Mouse (Mus musculus): ENCODE measurements around the gene Mybphl. TPM values are rescaled to one million over a fixed set of nuclear protein-coding genes. Genes with fewer than 3 reads are reported as not detected.

Mybphl gene
- total RNA-seq, 1 experiment, result not detected

GRCm38 (mm10) chr3:108328441-108328841 lies 36.3 kb upstream of the Mybphl start:
- no peak for DNase-seq (ENCODE audit: low read depth, low spot score)
- Histone ChIP-seq H3K27ac (ENCODE audit: insufficient read depth, low read depth, low read length, poor library complexity, severe bottlenecking) (no peak overlapping the region), H3K36me3 (ENCODE audit: control insufficient read depth, insufficient read depth, low read length, poor library complexity, severe bottlenecking) (peaks cover 7% of the 10 kb centered on the region), H3K9me3 (ENCODE audit: control insufficient read depth, insufficient read depth, low read depth, low read length) (no peaks in the 10 kb centered on the region), H3K9ac (ENCODE audit: insufficient read depth, low read depth, low read length, poor library complexity, severe bottlenecking) (no peak overlapping the region), H3K4me3 (ENCODE audit: insufficient read depth in 1 of 2, low read depth in 1 of 2, low read length in 2 of 2, poor library complexity in 1 of 2, severe bottlenecking in 1 of 2) (no peak overlapping the region), H3K4me1 (ENCODE audit: control insufficient read depth in 2 of 2, insufficient read depth in 2 of 2, low read length in 2 of 2, poor library complexity in 1 of 2) (no peaks in the 10 kb centered on the region)
- TF ChIP-seq ZC3H11A (IDR thresholded peaks at IDR 0.05; ENCODE audit: borderline replicate concordance, low read depth, low read length) (no peak), ZNF384 (IDR thresholded peaks at IDR 0.05; ENCODE audit: low read depth, low read length) (no peak), MAFK (IDR thresholded peaks at IDR 0.05; ENCODE audit: insufficient read depth, low read depth, low read length) (no peak), HCFC1 (IDR thresholded peaks at IDR 0.05; ENCODE audit: borderline replicate concordance, insufficient read depth, low read length) (no peak), CHD2 (IDR thresholded peaks at IDR 0.05; ENCODE audit: low read depth, low read length) (no peak)
- in situ Hi-C loops (cut with MboI; ENCODE audit: low sequenced_read_pairs in 2 of 2, unreplicated experiment in 2 of 2), result no loop called here

- Histone ChIP-seq H3K9me3 (ENCODE audit: control insufficient read depth, insufficient read depth, low read depth, low read length) (no peaks in the 10 kb centered on the region), H3K4me1 (ENCODE audit: control insufficient read depth in 2 of 2, insufficient read depth in 2 of 2, low read length in 2 of 2, poor library complexity in 1 of 2) (no peaks in the 10 kb centered on the region; a peak in 1 of 4 replicates), H3K4me3 (ENCODE audit: insufficient read depth in 1 of 2, low read depth in 1 of 2, low read length in 2 of 2, poor library complexity in 1 of 2, severe bottlenecking in 1 of 2) (no peak overlapping the region), H3K9ac (ENCODE audit: insufficient read depth, low read depth, low read length, poor library complexity, severe bottlenecking) (no peak overlapping the region), H3K36me3 (ENCODE audit: control insufficient read depth, insufficient read depth, low read length, poor library complexity, severe bottlenecking) (peaks cover 8% of the 10 kb centered on the region), H3K27ac (ENCODE audit: insufficient read depth, low read depth, low read length, poor library complexity, severe bottlenecking) (no peak overlapping the region)
- in situ Hi-C loops (cut with MboI; ENCODE audit: low sequenced_read_pairs in 2 of 2, unreplicated experiment in 2 of 2), result no loop called here
- DNase-seq (ENCODE audit: low read depth, low spot score), result no peak
- TF ChIP-seq CHD2 (IDR thresholded peaks at IDR 0.05; ENCODE audit: low read depth, low read length) (no peak), ZNF384 (IDR thresholded peaks at IDR 0.05; ENCODE audit: low read depth, low read length) (no peak), ZC3H11A (IDR thresholded peaks at IDR 0.05; ENCODE audit: borderline replicate concordance, low read depth, low read length) (no peak), HCFC1 (IDR thresholded peaks at IDR 0.05; ENCODE audit: borderline replicate concordance, insufficient read depth, low read length) (no peak), MAFK (IDR thresholded peaks at IDR 0.05; ENCODE audit: insufficient read depth, low read depth, low read length) (no peak)
Observed at GRCm38 (mm10) chr3:108330812-108331211, 33.9 kb upstream of the Mybphl start.

GRCm38 (mm10) chr3:108336878-108337277 lies 27.8 kb upstream of the Mybphl start:
- in situ Hi-C loops (cut with MboI; ENCODE audit: low sequenced_read_pairs in 2 of 2, unreplicated experiment in 2 of 2), result no loop called here
- DNase-seq (ENCODE audit: low read depth, low spot score), result no peak
- no peak overlapping the region for H3K27ac ChIP-seq (ENCODE audit: insufficient read depth, low read depth, low read length, poor library complexity, severe bottlenecking)

DNA sequence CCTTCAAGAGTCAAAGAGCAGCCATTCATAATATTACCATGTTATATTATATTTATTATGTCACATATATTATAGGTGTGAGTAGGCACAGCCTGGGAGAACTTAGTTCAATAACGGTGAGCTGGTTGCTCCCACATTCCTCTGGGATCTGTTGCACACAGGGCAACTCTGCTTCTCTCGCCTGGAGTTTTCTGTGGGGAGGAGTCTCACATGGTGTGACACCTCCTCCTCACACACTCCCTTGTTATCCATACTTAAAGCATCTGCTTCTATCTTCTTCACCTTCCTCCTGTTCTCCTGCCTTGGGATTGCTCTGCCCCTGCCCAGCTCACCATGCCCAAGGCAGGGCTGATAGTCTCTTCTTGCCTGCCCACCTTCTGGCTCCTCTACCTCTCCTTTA lies 23.7 kb upstream of the Mybphl start:
- Histone ChIP-seq H3K4me1 (ENCODE audit: control insufficient read depth in 2 of 2, insufficient read depth in 2 of 2, low read length in 2 of 2, poor library complexity in 1 of 2) (no peaks in the 10 kb centered on the region), H3K9ac (ENCODE audit: insufficient read depth, low read depth, low read length, poor library complexity, severe bottlenecking) (no peak overlapping the region), H3K36me3 (ENCODE audit: control insufficient read depth, insufficient read depth, low read length, poor library complexity, severe bottlenecking) (peaks cover 1% of the 10 kb centered on the region; the same call in 1 of the 2 replicates), H3K27ac (ENCODE audit: insufficient read depth, low read depth, low read length, poor library complexity, severe bottlenecking) (no peak overlapping the region), H3K9me3 (ENCODE audit: control insufficient read depth, insufficient read depth, low read depth, low read length) (no peaks in the 10 kb centered on the region), H3K4me3 (ENCODE audit: insufficient read depth in 1 of 2, low read depth in 1 of 2, low read length in 2 of 2, poor library complexity in 1 of 2, severe bottlenecking in 1 of 2) (no peak overlapping the region)
- in situ Hi-C loops (cut with MboI; ENCODE audit: low sequenced_read_pairs in 2 of 2, unreplicated experiment in 2 of 2), result no loop called here
- TF ChIP-seq MAFK (IDR thresholded peaks at IDR 0.05; ENCODE audit: insufficient read depth, low read depth, low read length) (no peak), ZC3H11A (IDR thresholded peaks at IDR 0.05; ENCODE audit: borderline replicate concordance, low read depth, low read length) (no peak), HCFC1 (IDR thresholded peaks at IDR 0.05; ENCODE audit: borderline replicate concordance, insufficient read depth, low read length) (no peak), ZNF384 (IDR thresholded peaks at IDR 0.05; ENCODE audit: low read depth, low read length) (no peak), CHD2 (IDR thresholded peaks at IDR 0.05; ENCODE audit: low read depth, low read length) (no peak)
- DNase-seq (ENCODE audit: low read depth, low spot score), result no peak

More at GRCm38 (mm10) chr3:108336878-108337277, 27.8 kb upstream of the Mybphl start:
- Histone ChIP-seq H3K36me3 (ENCODE audit: control insufficient read depth, insufficient read depth, low read length, poor library complexity, severe bottlenecking) (peaks cover 10% of the 10 kb centered on the region), H3K4me3 (ENCODE audit: insufficient read depth in 1 of 2, low read depth in 1 of 2, low read length in 2 of 2, poor library complexity in 1 of 2, severe bottlenecking in 1 of 2) (no peak overlapping the region), H3K9me3 (ENCODE audit: control insufficient read depth, insufficient read depth, low read depth, low read length) (no peaks in the 10 kb centered on the region), H3K4me1 (ENCODE audit: control insufficient read depth in 2 of 2, insufficient read depth in 2 of 2, low read length in 2 of 2, poor library complexity in 1 of 2) (no peaks in the 10 kb centered on the region; a peak in 1 of 4 replicates), H3K9ac (ENCODE audit: insufficient read depth, low read depth, low read length, poor library complexity, severe bottlenecking) (no peak overlapping the region)
- TF ChIP-seq ZNF384 (IDR thresholded peaks at IDR 0.05; ENCODE audit: low read depth, low read length) (no peak), MAFK (IDR thresholded peaks at IDR 0.05; ENCODE audit: insufficient read depth, low read depth, low read length) (no peak), CHD2 (IDR thresholded peaks at IDR 0.05; ENCODE audit: low read depth, low read length) (no peak), ZC3H11A (IDR thresholded peaks at IDR 0.05; ENCODE audit: borderline replicate concordance, low read depth, low read length) (no peak), HCFC1 (IDR thresholded peaks at IDR 0.05; ENCODE audit: borderline replicate concordance, insufficient read depth, low read length) (no peak)

GRCm38 (mm10) chr3:108342185-108342584 lies 22.5 kb upstream of the Mybphl start:
- DNase-seq (ENCODE audit: low read depth, low spot score), result no peak
- no peak for TF ChIP-seq CHD2 (IDR thresholded peaks at IDR 0.05; ENCODE audit: low read depth, low read length)
- TF ChIP-seq MAFK (IDR thresholded peaks at IDR 0.05; ENCODE audit: insufficient read depth, low read depth, low read length), result no peak
- TF ChIP-seq ZNF384 (IDR thresholded peaks at IDR 0.05; ENCODE audit: low read depth, low read length), result no peak
- no peak for TF ChIP-seq ZC3H11A (IDR thresholded peaks at IDR 0.05; ENCODE audit: borderline replicate concordance, low read depth, low read length)
- no peak for TF ChIP-seq HCFC1 (IDR thresholded peaks at IDR 0.05; ENCODE audit: borderline replicate concordance, insufficient read depth, low read length)
- no peaks in the 10 kb centered on the region for H3K9me3 ChIP-seq (ENCODE audit: control insufficient read depth, insufficient read depth, low read depth, low read length)

More at GRCm38 (mm10) chr3:108342185-108342584, 22.5 kb upstream of the Mybphl start:
- in situ Hi-C loops (cut with MboI; ENCODE audit: low sequenced_read_pairs in 2 of 2, unreplicated experiment in 2 of 2), result no loop called here
- no peak overlapping the region for H3K27ac ChIP-seq (ENCODE audit: insufficient read depth, low read depth, low read length, poor library complexity, severe bottlenecking)
- peaks cover 1% of the 10 kb centered on the region; the same call in 1 of the 2 replicates for H3K36me3 ChIP-seq (ENCODE audit: control insufficient read depth, insufficient read depth, low read length, poor library complexity, severe bottlenecking)
- H3K4me3 ChIP-seq (ENCODE audit: insufficient read depth in 1 of 2, low read depth in 1 of 2, low read length in 2 of 2, poor library complexity in 1 of 2, severe bottlenecking in 1 of 2), result no peak overlapping the region
- no peak overlapping the region for H3K9ac ChIP-seq (ENCODE audit: insufficient read depth, low read depth, low read length, poor library complexity, severe bottlenecking)
- no peaks in the 10 kb centered on the region for H3K4me1 ChIP-seq (ENCODE audit: control insufficient read depth in 2 of 2, insufficient read depth in 2 of 2, low read length in 2 of 2, poor library complexity in 1 of 2)
